Mouse (Mus musculus) E14TG2a.4 (cell line): ENCODE measurements around the gene Pycr1.

Source experiments
- CTCF ChIP-seq: conservative IDR thresholded peaks from 2 replicates; pipeline ENCODE4 v1.5.1; 2014; ENCODE audit warnings: low read length
- NANOG ChIP-seq: IDR thresholded peaks from 2 replicates; pipeline ENCODE4 v1.6.1; 2014; ENCODE audit warnings: borderline replicate concordance, low read length, mixed read lengths
- POU5F1 ChIP-seq: IDR thresholded peaks from 2 replicates; pipeline ENCODE4 v1.6.1; 2014; ENCODE audit warnings: low read length, borderline replicate concordance

- TF ChIP-seq CTCF (no peak), NANOG (no peak), POU5F1 (no peak)
Observed at GRCm38 (mm10) chr11:120660301-120661075, 16.9 kb upstream of the Pycr1 start.
